Mouse (Mus musculus): Measurements from ENCODE around the gene Baz1a. TPM values are rescaled to one million over a fixed set of nuclear protein-coding genes. Genes with fewer than 3 reads are reported as not detected.

The Baz1a gene
- polyA plus RNA-seq, 3 experiments from 2014 or later = 31.0 to 41.8 (median 34.4) TPM

GRCm38 (mm10) chr12:54850551-54850950 lies 163.6 kb downstream of the Baz1a start:
- no peak for ATAC-seq

- ATAC-seq = no peak
Measured at GRCm38 (mm10) chr12:54844415-54844814, 169.7 kb downstream of the Baz1a start.

Other genes starting within 250 kb of the Baz1a start
- 100 to 1,000 TPM; 152 to 187 (median 170) TPM for gene Snx6, start 218.6 kb downstream of the Baz1a start, polyA plus RNA-seq (2017; shearing (Covaris generic))
- 10 to 100 TPM; 26.1 to 36.4 (median 28.2) TPM for gene Cfl2, start 151.5 kb downstream of the Baz1a start, polyA plus RNA-seq (2017; shearing (Covaris generic))
- not detected for gene Gm20403, start 27.8 kb downstream of the Baz1a start, polyA plus RNA-seq (2017; shearing (Covaris generic))
- gene 2700097O09Rik, start 65.8 kb upstream of the Baz1a start, polyA plus RNA-seq (2017; shearing (Covaris generic)) = 10 to 100 TPM; 18.7 to 24.4 (median 18.7) TPM
- 100 to 1,000 TPM; 136 to 177 (median 154) TPM for gene Srp54a, start 65.9 kb upstream of the Baz1a start, polyA plus RNA-seq (2017; shearing (Covaris generic))
- gene Fam177a, start 110.1 kb upstream of the Baz1a start, polyA plus RNA-seq (2017; shearing (Covaris generic)) = 10 to 100 TPM; 15.6 to 28.9 (median 16.6) TPM
- gene Srp54b, start 140.8 kb upstream of the Baz1a start, polyA plus RNA-seq (2017; shearing (Covaris generic)) = 10 to 100 TPM; 32.8 to 49.1 (median 34.4) TPM
- gene 1700047I17Rik2, start 185.2 kb upstream of the Baz1a start, polyA plus RNA-seq (2017; shearing (Covaris generic)) = not detected
- gene Srp54c, start 215.8 kb upstream of the Baz1a start, polyA plus RNA-seq (2017; shearing (Covaris generic)) = 10 to 100 TPM; 51.2 to 68.8 (median 54.5) TPM